Mouse (Mus musculus) MEL (cell line): Measurements from ENCODE around the gene Htra2. TPM values are rescaled to one million over a fixed set of nuclear protein-coding genes. Genes with fewer than 3 reads are reported as not detected.

Experiments used
- DNase-seq: peaks from one replicate; pipeline ENCODE4 v3.0.0; 2011; ENCODE audit warnings: low read depth, low spot score
- H3K27ac ChIP-seq: 2 replicates; pipeline ENCODE4 v1.5.1; 2012; ENCODE audit warnings: low read depth, mild to moderate bottlenecking, control low read depth, low read length, moderate library complexity; ENCODE audit not compliant: control insufficient read depth
- H3K27me3 ChIP-seq, 2 experiments: fragments of 150-350 bp in 1 of 2; sonication (generic) in 1 of 2; 2 replicates each; pipeline ENCODE4 v1.6.1; 2012; ENCODE audit warnings: low read length in 2 of 2, mild to moderate bottlenecking in 2 of 2, improper control_type of control experiment in 1 of 2, moderate library complexity in 1 of 2; ENCODE audit not compliant: insufficient read depth in 2 of 2, control insufficient read depth in 1 of 2
- H3K36me3 ChIP-seq, 2 experiments: 2 replicates each; pipeline ENCODE4 v1.6.1; 2012 to 2014; ENCODE audit warnings: low read length in 2 of 2, improper control_type of control experiment in 1 of 2, inconsistent platforms in 1 of 2, mild to moderate bottlenecking in 1 of 2; ENCODE audit not compliant: insufficient read depth in 2 of 2, control insufficient read depth in 1 of 2
- H3K4me1 ChIP-seq, 2 experiments: fragments of 150-350 bp in 1 of 2; sonication (generic) in 1 of 2; 2 replicates each; pipeline ENCODE4 v1.6.1; 2012; ENCODE audit warnings: low read length in 2 of 2, improper control_type of control experiment in 1 of 2, mild to moderate bottlenecking in 1 of 2; ENCODE audit not compliant: insufficient read depth in 2 of 2, control insufficient read depth in 1 of 2
- H3K4me3 ChIP-seq, 2 experiments: fragments of 150-350 bp in 1 of 2; sonication (generic) in 1 of 2; 2 replicates each; pipeline ENCODE4 v1.5.1; 2012; ENCODE audit warnings: low read depth in 2 of 2, low read length in 2 of 2, mild to moderate bottlenecking in 2 of 2, moderate library complexity in 2 of 2, control low read depth in 1 of 2, improper control_type of control experiment in 1 of 2; ENCODE audit not compliant: control insufficient read depth in 1 of 2, insufficient read depth in 1 of 2
- H3K79me2 ChIP-seq: 2 replicates; pipeline ENCODE4 v1.6.1; 2012; ENCODE audit warnings: mild to moderate bottlenecking, low read length, moderate library complexity; ENCODE audit not compliant: control insufficient read depth, poor library complexity, insufficient read depth
- H3K9ac ChIP-seq: 2 replicates; pipeline ENCODE4 v1.6.1; 2012; ENCODE audit warnings: low read depth, mild to moderate bottlenecking, control low read depth, low read length, moderate library complexity; ENCODE audit not compliant: control insufficient read depth, poor library complexity, severe bottlenecking
- H3K9me3 ChIP-seq: fragments of 150-350 bp; sonication (generic); replicated peaks from 2 replicates; pipeline ENCODE4 v1.6.1; 2012; ENCODE audit warnings: mild to moderate bottlenecking, low read length, improper control_type of control experiment, moderate library complexity; ENCODE audit not compliant: insufficient read depth
- CHD2 ChIP-seq: IDR thresholded peaks from 2 replicates; pipeline ENCODE4 v1.6.1; 2011; ENCODE audit warnings: low read length, improper control_type of control experiment
- E2F4 ChIP-seq: IDR thresholded peaks from 2 replicates; pipeline ENCODE4 v1.6.1; 2011; ENCODE audit warnings: low read depth, low read length, improper control_type of control experiment, borderline replicate concordance
- ELF1 ChIP-seq: IDR thresholded peaks from 2 replicates; pipeline ENCODE4 v1.6.1; 2014; ENCODE audit warnings: low read depth, mild to moderate bottlenecking, inconsistent platforms, low read length, improper control_type of control experiment, moderate library complexity
- GATA1 ChIP-seq: IDR thresholded peaks from 2 replicates; pipeline ENCODE4 v1.6.1; 2011; ENCODE audit warnings: low read depth, low read length, improper control_type of control experiment
- HCFC1 ChIP-seq: IDR thresholded peaks from 2 replicates; pipeline ENCODE4 v1.6.1; 2012; ENCODE audit warnings: low read depth, mild to moderate bottlenecking, inconsistent platforms, low read length, improper control_type of control experiment, moderate library complexity
- MAFK ChIP-seq: IDR thresholded peaks from 2 replicates; pipeline ENCODE4 v1.6.1; 2011; ENCODE audit warnings: low read depth, mild to moderate bottlenecking, low read length, improper control_type of control experiment, borderline replicate concordance
- MAX ChIP-seq: IDR thresholded peaks from 2 replicates; pipeline ENCODE4 v1.6.1; 2011; ENCODE audit warnings: low read length, improper control_type of control experiment
- MAZ ChIP-seq: IDR thresholded peaks from 2 replicates; pipeline ENCODE4 v1.6.1; 2012; ENCODE audit warnings: low read depth, mild to moderate bottlenecking, inconsistent platforms, low read length, improper control_type of control experiment
- MEF2A ChIP-seq: IDR thresholded peaks from 2 replicates; pipeline ENCODE4 v1.6.1; 2014; ENCODE audit warnings: low read depth, mild to moderate bottlenecking, inconsistent platforms, low read length, improper control_type of control experiment; ENCODE audit not compliant: poor library complexity, insufficient replicate concordance, severe bottlenecking; ENCODE audit errors: extremely low read depth
- MXI1 ChIP-seq: IDR thresholded peaks from 2 replicates; pipeline ENCODE4 v1.6.1; 2011; ENCODE audit warnings: mild to moderate bottlenecking, low read depth, low read length, improper control_type of control experiment
- MYB ChIP-seq: IDR thresholded peaks from 2 replicates; pipeline ENCODE4 v1.6.1; 2011; ENCODE audit warnings: mild to moderate bottlenecking, low read depth, low read length, improper control_type of control experiment
- POLR2A ChIP-seq, 2 experiments: IDR thresholded peaks; 2 replicates each; pipeline ENCODE4 v1.6.1; 2011 to 2012; ENCODE audit warnings: low read length in 2 of 2, mild to moderate bottlenecking in 2 of 2, control low read depth in 1 of 2, improper control_type of control experiment in 1 of 2, low read depth in 1 of 2, moderate library complexity in 1 of 2; ENCODE audit not compliant: control insufficient read depth in 1 of 2, insufficient read depth in 1 of 2, poor library complexity in 1 of 2
- POLR2AphosphoS2 ChIP-seq: IDR thresholded peaks from 2 replicates; pipeline ENCODE4 v1.6.1; 2011; ENCODE audit warnings: low read length, improper control_type of control experiment
- POLR2AphosphoS5 ChIP-seq: IDR thresholded peaks from 2 replicates; pipeline ENCODE4 v1.6.1; 2012; ENCODE audit warnings: low read depth, borderline replicate concordance, mild to moderate bottlenecking, inconsistent platforms, low read length, moderate library complexity, mixed read lengths
- RAD21 ChIP-seq: IDR thresholded peaks from 2 replicates; pipeline ENCODE4 v1.6.1; 2011; ENCODE audit warnings: mild to moderate bottlenecking, low read depth, low read length, improper control_type of control experiment
- TAL1 ChIP-seq: IDR thresholded peaks from 2 replicates; pipeline ENCODE4 v1.6.1; 2012; ENCODE audit warnings: mild to moderate bottlenecking, inconsistent platforms, low read length, moderate library complexity, mixed read lengths
- TBP ChIP-seq: IDR thresholded peaks from 2 replicates; pipeline ENCODE4 v1.8.0; 2011; ENCODE audit warnings: low read depth, low read length, improper control_type of control experiment
- TCF12 ChIP-seq: IDR thresholded peaks from 2 replicates; pipeline ENCODE4 v1.6.1; 2014; ENCODE audit warnings: low read depth, mild to moderate bottlenecking, inconsistent platforms, low read length, improper control_type of control experiment, moderate library complexity
- USF2 ChIP-seq, 2 experiments: IDR thresholded peaks; 2 replicates each; pipeline ENCODE4 v1.6.1; 2011 to 2012; ENCODE audit warnings: improper control_type of control experiment in 2 of 2, low read length in 2 of 2, borderline replicate concordance in 1 of 2, inconsistent platforms in 1 of 2, low read depth in 1 of 2, mild to moderate bottlenecking in 1 of 2; ENCODE audit not compliant: insufficient read depth in 1 of 2
- ZC3H11A ChIP-seq: IDR thresholded peaks from 2 replicates; pipeline ENCODE4 v1.6.1; 2012; ENCODE audit warnings: low read depth, mild to moderate bottlenecking, inconsistent platforms, low read length, improper control_type of control experiment
- ZKSCAN1 ChIP-seq: IDR thresholded peaks from 2 replicates; pipeline ENCODE4 v1.6.1; 2012; ENCODE audit warnings: low read depth, mild to moderate bottlenecking, inconsistent platforms, low read length, improper control_type of control experiment, moderate library complexity
- polyA plus RNA-seq, 2 experiments: library from polyadenylated mRNA; stranded (reverse) in 1 of 2; unstranded in 1 of 2; fragments of >175 nt in 1 of 2; fragments of >200 nt in 1 of 2; gene quantifications; 2 replicates each; pipeline versions ENCODE4 v1.2.1 to v1.2.4; 2012; ENCODE audit warnings: low replicate concordance in 2 of 2, low read depth in 1 of 2; ENCODE audit not compliant: insufficient read length in 2 of 2, insufficient read depth in 1 of 2, missing spikeins in 1 of 2
- total RNA-seq: library from RNA; depleted of rRNA; stranded (reverse); fragments of 300-350 nt; gene quantifications from 2 replicates; pipeline ENCODE4 v1.2.3, GENCODE M21; 2012

The Htra2 gene
- total and polyA plus RNA-seq, 3 experiments = 107 to 133 TPM; not detected in 1

- Histone ChIP-seq H3K4me1 (0 out of 4 replicates have a peak, but pooled peaks cover 0 to 3% of the 10 kb centered on the region in 2 experiments), H3K79me2 (no peaks in the 10 kb centered on the region), H3K4me3 (no peak overlapping the region), H3K9me3 (no peaks in the 10 kb centered on the region), H3K27me3 (no peaks in the 10 kb centered on the region), H3K27ac (no peak overlapping the region), H3K36me3 (peaks cover 0 to 2% of the 10 kb centered on the region in 2 experiments; a peak in 1 of 4 replicates), H3K9ac (no peak overlapping the region)
- TF ChIP-seq E2F4 (no peak), MAFK (no peak), ZKSCAN1 (no peak)
- no peak for DNase-seq
Observed at GRCm38 (mm10) chr6:83043993-83044392, 11.1 kb downstream of the Htra2 start.

DNA sequence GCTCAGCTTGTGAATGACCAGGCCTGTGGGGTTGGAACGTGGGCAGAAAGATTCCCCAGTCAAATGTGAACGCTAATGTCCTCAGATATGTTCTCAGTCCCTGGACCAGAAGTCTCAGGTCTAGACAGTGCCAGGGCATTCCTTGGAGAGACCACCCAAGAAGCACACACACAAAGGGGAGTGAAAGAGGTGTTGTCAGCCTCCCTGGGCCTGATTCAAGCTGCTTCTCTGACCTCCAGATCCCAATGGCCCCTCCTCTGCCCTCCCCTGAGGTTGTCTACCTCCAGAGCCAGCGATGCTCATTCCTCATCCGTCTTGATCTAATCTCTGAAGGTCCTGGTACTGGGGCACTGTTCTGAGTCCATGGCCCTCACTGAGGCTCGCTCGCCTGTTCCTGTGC is 11.5 kb downstream of the Htra2 start:
- Histone ChIP-seq H3K9me3 (no peaks in the 10 kb centered on the region), H3K9ac (no peak overlapping the region), H3K4me3 (no peak overlapping the region), H3K27me3 (no peaks in the 10 kb centered on the region), H3K36me3 (peaks cover 0 to 2% of the 10 kb centered on the region in 2 experiments; a peak in 1 of 4 replicates)
- TF ChIP-seq USF2 (IDR thresholded peaks at IDR 0.05; ENCODE audit: borderline replicate concordance in 1 of 2, insufficient read depth in 1 of 2, low read depth in 1 of 2, low read length in 2 of 2) (no peak), ZKSCAN1 (no peak), POLR2AphosphoS2 (no peak), MAFK (no peak), MXI1 (no peak), POLR2AphosphoS5 (no peak), MEF2A (no peak), MAX (no peak), TCF12 (no peak), GATA1 (no peak), POLR2A (IDR thresholded peaks at IDR 0.05; ENCODE audit: control insufficient read depth in 1 of 2, insufficient read depth in 1 of 2, low read depth in 1 of 2, low read length in 2 of 2, poor library complexity in 1 of 2) (no peak), MAZ (no peak), TAL1 (no peak), RAD21 (no peak), ELF1 (no peak), ZC3H11A (no peak), CHD2 (no peak), HCFC1 (no peak), MYB (no peak), TBP (no peak)
- TF ChIP-seq, all 39 proteins: peak for 0
- Histone ChIP-seq H3K4me1 (0 out of 4 replicates have a peak, but pooled peaks cover 0 to 3% of the 10 kb centered on the region in 2 experiments), H3K27ac (no peak overlapping the region), H3K79me2 (no peaks in the 10 kb centered on the region)
- DNase-seq = no peak
